Mouse (Mus musculus): ENCODE data around the gene Runx1.

Runx1 gene

DNA sequence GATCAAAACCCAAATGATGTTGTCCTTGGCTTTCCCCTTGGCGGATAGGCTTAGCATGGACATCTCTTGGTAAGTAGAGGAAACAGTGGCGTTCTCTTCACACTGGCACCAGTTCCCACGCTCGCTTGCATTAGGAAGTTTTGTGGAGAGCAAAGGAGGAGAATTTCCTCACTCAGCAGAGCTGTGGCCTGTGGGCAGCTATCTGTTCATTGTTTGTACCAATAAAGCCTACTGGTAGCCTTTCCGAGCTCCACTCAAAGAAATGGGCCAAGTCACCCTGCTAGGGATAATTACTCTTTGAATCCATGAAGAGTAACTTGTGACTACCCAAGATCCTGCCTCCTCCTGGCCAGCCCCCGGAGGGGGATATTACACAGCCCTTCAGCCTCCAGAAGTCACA is 734 bp upstream of the Runx1 start:
- DNase-seq (ENCODE audit: low read depth), result peak; percentile 47

DNA sequence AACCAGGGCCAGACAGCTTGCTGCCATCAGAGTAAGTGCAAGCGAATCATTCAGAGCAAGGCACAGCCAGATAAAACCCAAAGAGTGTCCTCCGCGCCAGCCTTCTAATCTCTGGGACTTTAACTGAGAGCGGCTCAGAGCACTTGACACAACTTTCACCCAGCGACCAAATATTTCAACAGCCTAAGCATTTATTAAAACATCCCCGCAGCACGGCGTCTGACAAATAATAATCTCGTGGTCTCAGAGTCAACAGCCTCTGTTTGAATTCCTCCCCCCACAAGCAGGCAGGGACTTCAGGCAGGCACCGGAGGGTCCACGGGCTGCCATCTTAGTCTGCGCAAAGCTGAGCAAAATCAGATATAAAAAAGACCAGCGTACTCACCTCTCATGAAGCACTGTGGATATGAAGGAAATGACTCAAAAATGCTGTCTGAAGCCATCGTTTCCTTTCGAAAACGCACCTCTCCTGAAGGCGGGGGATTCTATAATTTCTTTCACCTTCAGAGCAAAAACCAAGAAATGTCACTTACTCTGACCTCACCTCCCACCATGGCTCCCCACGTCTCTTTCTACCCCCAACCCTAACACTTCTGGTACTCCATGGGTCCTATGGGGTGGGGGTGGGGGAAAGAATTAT is 625 bp downstream of the Runx1 start:
- no peak for DNase-seq (ENCODE audit: low read depth)

- peak; percentile 62 for DNase-seq (ENCODE audit: low read depth)
Measured at GRCm38 (mm10) chr16:92824723-92825203, 1.2 kb downstream of the Runx1 start.

DNA sequence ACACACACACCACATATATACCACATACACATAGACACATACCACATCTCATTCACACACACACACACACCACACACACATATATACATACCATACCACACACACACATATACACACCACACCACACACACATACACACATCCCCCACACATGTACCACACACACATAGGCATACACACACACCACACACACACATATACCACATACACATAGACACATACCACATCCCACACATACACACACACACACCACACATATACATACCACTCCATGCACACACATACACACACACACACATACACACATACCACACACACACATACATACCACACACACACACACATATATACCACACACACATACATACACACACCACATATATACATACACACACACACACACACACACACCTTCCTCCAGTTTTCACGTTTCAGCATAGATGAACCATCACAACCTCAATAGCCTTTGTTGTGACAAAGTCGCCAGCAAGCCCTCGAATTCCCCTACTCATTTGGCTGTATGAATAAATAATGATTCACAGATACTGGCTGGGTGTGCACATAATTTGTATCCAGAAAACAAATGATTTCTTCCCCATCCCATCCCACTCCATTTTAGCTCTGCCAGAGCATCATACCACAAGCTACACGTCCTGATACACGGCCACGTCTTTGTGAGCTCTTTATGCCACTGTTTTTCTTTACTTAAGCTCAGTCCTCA is 1.8 kb downstream of the Runx1 start:
- no peak for DNase-seq (ENCODE audit: low read depth)

DNA sequence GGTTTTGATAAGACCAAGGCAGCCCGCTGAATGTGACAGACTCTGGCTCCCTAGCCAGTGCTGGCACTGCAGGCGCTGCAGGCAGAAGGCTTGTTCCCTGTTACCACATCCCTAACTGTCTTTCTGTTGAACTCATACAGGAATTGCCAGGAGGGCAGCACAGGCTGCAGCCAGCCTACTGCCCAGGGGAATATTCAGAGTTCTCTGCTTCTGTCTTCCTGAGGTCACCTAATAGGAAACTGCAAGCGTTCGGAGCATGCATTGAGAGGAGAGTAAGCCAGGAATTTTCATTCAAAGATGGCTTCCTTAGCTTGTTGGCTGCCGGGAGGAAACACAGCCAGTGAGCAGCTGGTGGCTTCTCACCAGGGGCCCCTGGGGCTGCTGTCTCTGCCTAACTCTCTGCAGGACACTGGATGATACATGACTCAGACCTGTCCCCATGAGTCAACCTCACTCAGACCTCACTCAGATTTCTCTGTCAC is 2.5 kb downstream of the Runx1 start:
- DNase-seq (ENCODE audit: low read depth), result peak; percentile 94

DNA sequence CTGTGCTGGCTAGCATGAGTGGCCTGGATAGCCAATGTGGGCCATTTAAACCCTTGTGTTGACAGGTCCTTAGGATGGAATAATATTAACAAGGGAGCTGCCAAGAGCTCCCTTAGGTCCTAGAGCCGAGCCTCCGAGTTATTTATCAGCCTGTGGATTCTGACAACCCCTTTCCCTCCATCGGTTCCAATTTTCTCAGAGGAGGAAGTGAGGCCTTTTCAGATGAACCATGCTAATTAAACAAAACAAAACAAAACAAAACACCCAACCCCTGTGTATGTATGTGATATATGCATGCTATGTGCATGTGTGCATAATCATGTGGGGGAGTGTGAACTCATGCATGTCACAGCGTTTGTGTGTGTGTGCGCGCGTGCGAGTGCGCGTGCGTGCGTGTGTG is 3.3 kb downstream of the Runx1 start:
- no peak for DNase-seq (ENCODE audit: low read depth)

DNA sequence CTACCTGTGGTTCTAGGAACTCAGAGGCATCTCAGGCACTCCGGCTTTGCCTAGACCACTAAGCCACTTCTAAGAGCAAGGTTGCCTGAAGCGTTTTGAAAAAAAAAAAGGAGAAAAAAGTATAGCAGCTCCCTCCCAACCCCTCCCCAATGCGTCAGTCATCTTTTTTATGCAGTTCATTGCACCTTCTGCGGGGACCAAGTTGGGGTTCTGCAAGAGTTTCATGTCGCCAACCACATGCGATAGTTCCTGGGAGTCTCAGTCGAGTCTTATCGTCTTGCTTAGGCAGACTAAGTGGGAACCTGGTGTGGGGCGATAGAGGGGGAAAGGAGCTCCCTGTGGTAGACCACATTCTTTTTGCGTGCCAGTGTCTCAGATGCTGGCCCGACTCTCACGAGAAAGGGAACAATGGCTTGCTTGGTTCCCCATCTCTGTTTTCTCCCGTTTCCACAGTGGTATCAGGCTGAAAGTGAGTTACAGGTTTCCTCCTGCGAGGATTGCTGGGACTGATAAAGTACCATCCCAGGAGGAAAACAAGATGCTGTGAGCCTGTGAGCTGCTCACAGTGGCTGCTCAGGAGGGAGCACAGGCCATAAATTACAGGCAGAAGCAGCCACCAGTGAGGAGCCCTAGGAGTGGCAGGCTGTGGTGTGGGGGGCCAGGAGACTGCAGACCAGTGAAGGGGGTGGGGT is 3.9 kb downstream of the Runx1 start:
- peak; percentile 86 for DNase-seq (ENCODE audit: low read depth)

DNA sequence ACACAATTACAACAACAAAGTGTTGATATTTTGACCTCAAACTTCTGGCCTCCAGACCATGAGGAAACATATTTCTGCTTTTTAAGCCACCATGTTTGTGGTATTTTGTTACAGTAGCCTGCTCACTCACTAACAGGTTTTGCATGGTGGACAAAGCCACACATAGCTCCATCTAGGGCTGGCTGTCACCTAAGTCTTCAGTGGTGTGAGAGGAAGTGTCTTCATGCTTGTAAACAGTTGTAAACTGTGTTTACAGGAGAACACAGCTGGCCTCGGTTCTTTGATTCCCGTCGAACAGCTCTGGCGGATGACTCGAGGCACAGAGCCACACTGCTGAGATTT is 4.4 kb downstream of the Runx1 start:
- no peak for DNase-seq (ENCODE audit: low read depth)

DNA sequence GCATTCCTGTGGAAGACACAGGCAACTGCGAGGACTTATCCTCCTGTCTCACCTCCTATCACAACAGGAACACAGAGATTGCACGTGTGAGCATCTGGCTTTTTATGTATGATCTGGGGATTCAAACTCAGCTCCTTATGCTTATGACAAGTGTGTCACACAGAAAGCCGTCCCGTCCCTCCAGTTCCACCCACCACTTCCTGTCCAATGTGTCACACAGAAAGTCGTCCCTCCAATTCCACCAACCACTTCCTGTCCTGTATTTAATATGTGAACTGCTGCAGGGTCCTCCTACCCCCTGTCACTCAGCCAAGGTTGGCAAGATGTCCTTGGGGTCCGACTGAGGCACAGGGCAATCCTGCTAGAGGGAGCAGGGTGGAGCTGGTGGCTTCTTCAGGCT is 5.5 kb downstream of the Runx1 start:
- DNase-seq (ENCODE audit: low read depth), result peak; percentile 62

- DNase-seq (ENCODE audit: low read depth), result peak; percentile 59
Measured at GRCm38 (mm10) chr16:92818480-92819269, 7.3 kb downstream of the Runx1 start.

GRCm38 (mm10) chr16:92816092-92816491 is 9.9 kb downstream of the Runx1 start:
- no peak for DNase-seq (ENCODE audit: low read depth)

GRCm38 (mm10) chr16:92815195-92815527 is 10.8 kb downstream of the Runx1 start:
- DNase-seq (ENCODE audit: low read depth), result no peak

DNA sequence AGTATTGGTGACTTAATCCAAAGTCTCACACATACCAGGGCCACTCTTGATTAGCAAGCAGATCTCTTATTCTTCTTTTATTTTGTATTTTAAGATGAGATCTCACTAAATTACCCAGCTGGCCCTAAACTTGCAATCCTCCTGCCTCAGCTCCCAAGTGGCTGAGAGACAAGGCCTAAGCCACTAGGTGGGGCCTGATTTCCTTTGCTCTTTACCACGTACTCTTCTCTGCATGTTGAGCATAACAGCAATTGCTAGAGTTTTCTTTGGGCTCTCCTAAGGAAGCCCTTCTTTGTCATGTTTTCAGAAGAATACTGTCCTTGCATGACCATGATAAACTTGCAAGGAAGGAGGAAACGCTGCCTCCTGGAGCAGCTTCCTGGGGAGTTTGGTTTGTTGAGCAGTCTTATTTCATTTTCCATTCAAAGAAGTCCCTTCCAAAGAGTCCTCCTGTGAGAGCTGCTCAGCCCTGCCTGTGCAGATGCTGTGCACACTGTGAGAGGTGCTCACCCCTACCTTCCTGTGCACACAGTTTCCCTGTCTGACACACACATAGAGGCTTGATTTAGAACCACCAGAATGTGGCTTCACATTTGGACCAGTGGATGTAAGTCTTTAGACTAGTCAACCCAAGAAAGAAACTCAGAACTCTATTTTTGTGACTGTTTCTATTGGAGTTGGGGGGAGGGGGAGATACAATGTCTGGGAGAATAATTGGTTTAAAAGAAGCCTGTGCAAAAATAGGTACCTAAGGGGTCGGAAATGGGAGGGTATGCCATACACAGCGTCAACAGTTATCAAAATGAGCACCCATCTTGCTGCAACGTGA is 11.4 kb downstream of the Runx1 start:
- peak; percentile 58 for DNase-seq (ENCODE audit: low read depth)

DNA sequence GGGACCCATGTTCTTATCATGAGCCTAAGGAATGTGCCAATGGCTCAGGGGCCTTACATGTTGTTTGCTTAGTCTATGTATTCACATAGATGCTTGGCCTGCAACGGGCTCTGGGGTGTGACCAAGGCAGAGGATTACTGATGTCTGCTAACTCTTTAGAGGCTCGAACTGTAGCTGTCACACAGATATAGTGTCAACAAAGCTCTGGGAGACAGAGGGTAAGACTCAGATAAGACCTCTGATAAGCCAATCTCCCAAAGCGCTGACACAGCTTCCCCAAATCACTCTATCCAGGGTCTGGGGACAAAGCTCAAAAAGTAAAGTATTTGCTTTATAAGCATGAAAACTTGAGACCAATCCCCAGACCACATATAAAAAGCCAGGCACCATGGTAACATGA is 13.5 kb downstream of the Runx1 start:
- no peak for DNase-seq (ENCODE audit: low read depth)

DNA sequence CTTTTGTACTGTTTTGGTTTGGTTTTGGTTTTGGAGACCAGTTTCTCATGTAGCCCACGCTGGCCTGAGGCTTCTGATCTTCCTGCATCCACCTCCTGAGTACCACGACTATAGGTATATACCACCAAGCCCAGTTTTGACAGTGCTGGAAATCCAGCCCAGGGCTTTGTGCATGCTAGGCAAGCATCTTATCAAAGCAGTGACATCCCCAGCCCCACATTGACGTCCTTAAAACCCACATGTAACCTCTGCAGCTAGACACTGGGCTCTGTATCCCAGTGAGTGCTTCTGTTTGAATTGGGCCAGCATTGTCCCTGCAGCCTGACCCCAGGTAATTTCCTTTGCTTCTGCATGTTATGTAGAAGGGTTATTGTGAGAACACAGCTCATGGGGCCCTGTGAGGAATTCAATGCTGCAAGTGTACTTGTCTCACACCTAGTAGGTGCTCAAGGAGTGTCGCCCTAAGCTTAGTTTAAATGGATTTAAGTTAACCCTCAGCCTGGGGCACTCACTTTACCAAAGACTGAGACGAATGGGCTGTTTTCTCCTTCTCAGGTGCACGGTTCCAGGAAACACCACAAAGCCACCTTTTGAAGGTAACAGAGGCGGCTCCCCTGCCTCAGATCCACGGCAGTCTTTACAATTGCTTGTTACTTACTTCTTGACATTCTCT is 15.2 kb downstream of the Runx1 start:
- DNase-seq (ENCODE audit: low read depth), result no peak

DNA sequence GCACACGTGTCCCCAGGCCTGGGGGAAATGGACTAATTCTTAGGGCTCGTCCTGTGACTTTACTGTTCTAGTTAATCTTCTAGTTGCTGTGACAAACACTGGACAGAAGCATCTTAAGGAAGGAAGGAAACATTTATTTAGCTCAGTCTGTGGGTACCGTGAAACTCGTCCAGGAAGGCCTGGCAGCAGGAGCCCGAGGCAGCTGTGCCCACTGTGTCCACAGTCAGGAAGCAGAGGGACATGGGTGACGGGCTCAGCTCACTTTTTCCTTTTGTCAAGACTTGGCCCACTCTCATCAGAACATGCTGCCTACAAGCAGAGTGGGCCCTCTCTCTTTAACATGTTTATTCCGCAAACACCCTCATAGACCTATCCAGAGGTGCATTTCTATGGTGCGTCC is 18.2 kb downstream of the Runx1 start:
- peak; percentile 83 for DNase-seq (ENCODE audit: low read depth)

DNA sequence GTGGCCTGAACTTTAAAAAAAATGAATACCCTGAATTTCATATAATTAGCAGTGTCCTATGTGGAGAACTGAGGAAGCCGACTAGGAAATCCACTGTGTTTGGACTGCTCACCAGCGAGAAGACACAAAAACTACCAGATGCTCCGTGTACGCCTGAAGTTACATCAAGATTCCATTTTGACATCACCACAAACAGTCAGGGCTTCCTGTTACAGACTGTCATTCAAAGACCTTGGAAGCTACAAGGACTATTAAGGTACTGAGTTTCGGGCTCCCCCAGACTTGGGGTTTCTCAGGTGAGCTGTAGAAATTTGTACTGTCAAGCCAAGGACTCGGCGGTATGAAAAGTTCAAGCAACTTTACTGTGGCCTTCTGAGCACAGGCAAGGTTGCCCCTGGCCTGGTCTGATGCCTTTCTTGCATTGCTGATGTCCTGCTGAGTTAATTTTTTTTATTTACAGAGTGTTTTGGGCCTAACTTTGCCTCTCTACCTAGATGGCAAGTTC is 22.8 kb downstream of the Runx1 start:
- DNase-seq (ENCODE audit: low read depth), result peak; percentile 52

DNA sequence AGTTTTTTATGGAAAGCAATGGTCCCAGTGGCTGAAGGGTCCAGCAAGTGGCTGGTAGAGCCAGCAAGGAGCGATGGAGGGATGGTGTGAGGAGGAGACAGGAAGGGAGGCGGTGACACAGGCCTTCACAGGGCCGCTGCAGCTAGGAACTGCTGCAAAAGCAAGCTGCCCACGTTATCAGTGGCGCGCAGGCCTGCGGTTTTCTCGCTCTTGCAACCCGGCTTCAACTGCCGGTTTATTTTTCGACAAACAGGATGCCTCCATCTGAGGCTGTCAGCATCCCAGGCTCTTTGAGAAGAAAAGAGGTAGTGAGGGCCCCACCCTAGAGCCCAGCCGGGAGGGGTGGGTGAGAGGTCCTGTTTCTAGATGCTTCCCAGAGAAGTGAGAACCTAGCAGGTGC is 24.4 kb downstream of the Runx1 start:
- peak; percentile 100 for DNase-seq (ENCODE audit: low read depth)

- DNase-seq (ENCODE audit: low read depth), result peak; percentile 99
Measured at GRCm38 (mm10) chr16:92800845-92801244, 25.1 kb downstream of the Runx1 start.

DNA sequence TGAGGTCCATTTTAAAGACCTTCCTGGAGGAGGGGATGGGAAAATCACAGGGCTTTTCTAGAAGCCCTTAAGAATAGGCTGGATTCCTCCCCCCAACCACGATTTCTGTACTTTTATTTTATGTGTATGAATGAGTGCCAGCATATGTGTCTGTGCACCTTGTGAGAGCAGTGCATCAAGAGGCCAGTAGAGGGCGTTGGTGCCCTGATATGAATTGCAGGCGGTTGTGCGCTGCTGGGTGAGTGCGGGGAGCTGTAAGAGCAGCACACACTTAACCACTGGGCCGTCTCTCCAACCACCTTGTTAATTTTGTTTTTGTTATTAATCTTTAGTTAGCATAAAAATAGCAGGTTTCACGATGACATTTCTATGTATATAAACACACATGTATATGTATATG is 26.0 kb downstream of the Runx1 start:
- DNase-seq (ENCODE audit: low read depth), result peak; percentile 47

- no peak for DNase-seq (ENCODE audit: low read depth)
Measured at GRCm38 (mm10) chr16:92794197-92794596, 31.8 kb downstream of the Runx1 start.

Measured in 416B (cell line).